Mouse (Mus musculus) kidney, postnatal 14 days (tissue): ENCODE measurements around the gene Kdr.
"Not testable (repeated sequence)": the region's sequence is repeated elsewhere in the genome, so short reads cannot be mapped to it uniquely, and the experiment has no call there.

ENCODE experiments used
- DNase-seq: peaks from one replicate; pipeline ENCODE4 v3.0.0; 2022; ENCODE audit warnings: mixed read lengths

Gene Kdr

GRCm38 (mm10) chr5:75959809-75960208 is 18.4 kb downstream of the Kdr start:
- DNase-seq: no peak

GRCm38 (mm10) chr5:75956526-75956925 is 21.7 kb downstream of the Kdr start:
- no peak for DNase-seq

GRCm38 (mm10) chr5:75955876-75956275 is 22.4 kb downstream of the Kdr start:
- DNase-seq: no peak

DNA sequence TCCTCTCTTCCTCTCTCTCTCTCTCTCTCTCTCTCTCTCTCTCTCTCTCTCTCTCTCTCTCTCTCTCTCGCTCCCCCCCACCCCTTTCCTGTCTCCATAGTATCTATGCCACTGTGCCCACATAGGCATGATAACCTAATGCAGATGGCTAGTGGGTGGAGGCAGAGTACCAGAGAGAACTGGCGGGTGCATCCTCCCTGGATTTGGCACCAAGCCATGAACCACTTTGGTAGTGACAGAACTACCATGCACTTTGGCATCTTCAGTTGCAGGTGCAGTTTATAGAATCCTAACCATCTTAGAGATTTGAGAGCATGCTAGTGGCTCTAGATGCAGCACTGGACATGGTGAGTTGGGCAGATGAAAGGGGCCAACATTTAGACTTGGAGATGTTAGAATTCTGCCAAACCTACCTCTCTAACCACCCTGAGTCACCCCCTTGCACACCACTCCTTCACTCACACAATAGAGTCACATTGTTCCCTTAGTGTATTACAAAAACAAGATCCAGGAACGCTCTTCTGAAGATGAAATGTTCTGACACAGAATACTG is 23.4 kb downstream of the Kdr start:
- no peak for DNase-seq

GRCm38 (mm10) chr5:75954218-75954617 is 24.0 kb downstream of the Kdr start:
- DNase-seq: no peak

GRCm38 (mm10) chr5:75952131-75952795 is 26.0 kb downstream of the Kdr start:
- DNase-seq: no peak

DNA sequence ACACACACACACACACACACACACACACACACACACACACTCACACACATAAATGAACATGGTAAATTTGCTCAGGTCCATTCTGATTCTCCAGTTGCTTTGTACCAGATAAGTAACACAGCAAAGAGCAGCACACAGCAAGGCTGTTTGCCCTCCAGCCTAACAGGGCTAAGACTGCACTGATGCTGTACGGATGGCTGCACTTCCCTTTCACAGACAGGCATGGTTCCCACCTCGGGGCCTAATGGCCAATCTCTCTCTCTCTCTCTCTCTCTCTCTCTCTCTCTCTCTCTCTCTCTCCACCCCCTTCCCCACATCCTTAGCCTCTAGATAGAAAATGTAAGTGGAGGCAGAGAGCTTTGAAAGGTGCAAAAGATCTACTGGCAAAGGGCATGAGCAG is 27.4 kb downstream of the Kdr start:
- DNase-seq: no peak

DNA sequence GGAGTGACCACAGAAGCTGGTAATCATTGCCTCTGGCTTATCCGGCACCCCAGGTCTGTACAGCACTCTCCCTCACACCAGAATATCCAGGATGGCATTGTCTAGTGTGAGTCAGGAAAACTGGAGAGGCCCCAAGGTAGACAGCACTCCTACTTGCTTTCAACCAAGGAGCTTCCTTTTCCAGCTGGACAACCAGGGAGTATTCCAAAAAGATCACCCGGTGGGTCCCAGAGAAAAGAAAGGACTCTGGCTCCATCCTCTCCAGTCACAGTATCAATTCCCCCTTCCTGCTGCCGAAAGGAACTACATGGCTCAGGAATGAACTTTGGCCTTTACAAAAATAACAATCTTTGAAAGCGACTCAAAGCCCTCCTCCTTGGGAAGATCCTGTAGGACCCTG is 32.9 kb downstream of the Kdr start:
- DNase-seq: no peak

- DNase-seq: no peak
These were observed 35.0 kb downstream of the Kdr start for GRCm38 (mm10) chr5:75943301-75943700.

GRCm38 (mm10) chr5:75941775-75942580 is 36.3 kb downstream of the Kdr start:
- no peak for DNase-seq

DNA sequence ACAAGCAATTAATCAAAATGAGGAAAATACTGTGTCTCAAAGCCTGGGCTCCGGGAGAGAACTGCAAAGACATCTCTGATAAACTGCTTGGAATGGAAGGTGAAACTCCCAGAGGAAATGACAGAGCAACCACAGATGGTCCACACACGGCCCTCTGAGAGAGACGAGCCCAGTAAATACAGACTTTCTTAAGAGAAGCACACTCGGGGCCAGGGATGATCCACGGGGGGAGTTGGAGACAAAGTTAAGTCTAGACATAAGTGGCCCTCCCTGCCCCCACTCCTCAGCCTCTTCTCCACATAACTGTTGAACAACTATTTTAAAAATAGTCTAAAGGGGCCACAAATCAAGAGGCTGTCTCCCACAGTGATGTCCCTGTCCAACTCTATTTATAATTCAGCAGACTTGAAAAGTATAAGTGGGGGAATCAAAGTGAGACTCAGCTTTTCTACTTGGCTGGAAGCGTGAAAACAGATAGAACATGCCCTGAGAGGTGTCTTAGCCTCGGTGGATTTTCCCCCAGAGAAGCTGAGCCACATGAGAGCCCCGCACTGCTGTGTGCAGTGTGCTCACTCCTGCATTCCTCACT is 39.0 kb downstream of the Kdr start:
- DNase-seq: peak; percentile 34

- DNase-seq: no peak
These were observed 40.2 kb downstream of the Kdr start for GRCm38 (mm10) chr5:75938012-75938411.

GRCm38 (mm10) chr5:75936223-75936622 is 42.0 kb downstream of the Kdr start:
- no peak for DNase-seq

GRCm38 (mm10) chr5:75935225-75935624 is 43.0 kb downstream of the Kdr start:
- no peak for DNase-seq

GRCm38 (mm10) chr5:75934201-75934600 is 44.1 kb downstream of the Kdr start:
- DNase-seq: no peak

DNA sequence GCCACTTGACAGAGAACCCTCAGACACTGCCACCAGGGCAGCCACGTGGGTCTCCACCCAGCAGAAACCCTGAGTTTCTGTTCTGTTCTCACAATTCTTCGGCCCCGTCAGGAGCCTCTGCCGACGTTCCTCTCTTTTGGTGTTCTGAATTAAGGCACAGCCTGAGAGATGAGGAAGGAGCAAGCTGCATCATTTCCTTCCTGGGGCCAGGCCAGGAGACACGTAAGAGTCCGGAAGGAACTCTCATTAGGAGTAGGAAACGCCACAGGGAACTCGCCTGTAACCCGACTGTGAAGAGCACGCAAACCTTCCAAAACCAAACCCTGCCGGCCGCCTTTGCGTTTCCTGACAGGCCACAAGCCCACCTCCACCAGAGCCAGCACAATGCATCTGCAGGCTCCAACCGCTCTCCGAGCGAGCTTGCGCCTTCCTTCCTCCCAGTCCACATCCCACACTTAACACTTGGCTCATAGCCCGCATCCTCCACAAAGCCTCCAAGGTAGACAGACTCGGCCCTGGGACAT is 44.7 kb downstream of the Kdr start:
- DNase-seq: peak; percentile 87

DNA sequence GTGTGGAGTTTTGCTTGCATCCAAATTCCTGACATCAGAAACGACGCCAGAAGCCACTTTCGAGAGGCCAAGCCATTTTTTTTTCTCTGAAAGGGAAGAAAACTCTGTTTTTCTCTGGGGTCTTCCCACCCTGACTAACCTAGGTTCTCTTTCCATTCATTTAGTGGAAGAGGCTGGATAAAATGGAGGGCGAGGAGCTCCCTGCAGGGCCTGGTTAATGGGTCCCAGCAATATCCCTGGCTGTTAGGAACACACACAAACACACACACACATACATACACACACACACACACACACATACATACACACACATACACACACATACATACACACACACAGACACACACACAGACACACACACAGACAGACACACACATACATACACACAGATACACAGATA is 46.8 kb downstream of the Kdr start:
- DNase-seq: not testable (repeated sequence)

DNA sequence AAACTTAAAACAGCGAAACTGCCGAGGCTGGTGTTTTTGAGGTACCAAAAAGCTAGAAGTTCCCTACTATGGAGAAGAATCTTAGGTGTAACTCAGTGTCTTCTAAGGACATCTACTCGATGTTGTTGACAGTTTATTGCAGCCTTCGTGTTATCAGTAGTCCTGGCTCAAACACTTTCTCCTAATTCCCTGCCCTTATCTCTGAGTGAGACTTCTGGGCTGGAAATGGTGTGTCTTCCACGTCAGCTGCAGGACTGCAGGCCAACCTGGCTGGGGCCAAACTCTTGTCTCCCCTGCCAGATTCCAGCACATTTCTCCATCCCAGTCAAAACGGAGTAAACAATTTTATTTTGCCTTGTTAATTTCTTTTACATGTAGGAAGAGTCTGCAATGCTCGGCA is 48.3 kb downstream of the Kdr start:
- DNase-seq: no peak

DNA sequence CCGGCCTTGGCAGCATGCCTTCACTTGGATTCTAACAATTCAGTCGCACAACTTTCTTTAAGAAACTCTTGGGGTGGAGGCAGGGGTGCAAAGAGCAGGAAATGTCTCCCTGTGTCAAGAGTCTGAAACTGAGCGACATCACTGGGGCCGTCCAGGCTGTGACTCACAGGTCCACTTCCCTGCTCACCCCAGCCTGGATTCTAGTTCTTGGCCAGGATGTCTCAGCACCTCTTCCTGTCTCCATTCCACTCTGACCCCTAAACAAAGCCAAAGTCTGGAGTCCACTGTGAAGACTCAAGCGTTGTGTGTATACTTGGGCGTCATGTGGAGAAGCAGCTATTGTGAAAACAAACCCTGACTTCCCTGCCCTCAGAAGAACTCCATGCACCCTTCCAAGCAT is 55.6 kb downstream of the Kdr start:
- peak; percentile 66 for DNase-seq

DNA sequence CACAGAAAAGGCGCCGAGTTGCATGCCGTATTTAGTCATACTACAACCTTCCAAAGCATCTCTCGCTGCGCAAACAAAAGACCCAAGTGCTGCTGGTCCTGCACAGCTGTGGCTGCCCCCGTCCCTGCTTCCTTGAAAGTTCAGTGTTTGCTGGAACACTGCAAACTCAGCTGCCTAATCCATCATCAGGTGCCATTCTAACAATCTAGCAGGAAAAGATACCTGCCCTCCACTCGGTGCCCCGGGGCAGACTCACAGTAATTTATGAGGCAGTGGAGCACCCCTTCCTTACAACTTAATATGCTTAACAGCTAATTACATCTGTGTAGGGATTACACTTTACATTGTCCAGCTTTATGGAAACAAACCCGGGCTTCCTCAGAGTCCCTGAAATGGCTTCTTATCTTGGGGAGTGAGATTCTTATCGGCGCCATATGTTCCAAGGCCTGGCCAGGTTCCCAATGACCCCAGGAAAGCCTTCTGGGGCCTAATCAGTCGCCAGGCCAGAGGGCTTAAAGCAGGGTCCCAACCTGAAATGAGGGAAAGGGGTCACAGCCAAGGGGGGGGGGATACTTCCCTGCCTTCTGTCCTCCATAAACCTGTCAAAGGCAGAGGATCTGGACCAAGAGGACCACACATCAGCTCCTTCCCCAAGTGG is 56.4 kb downstream of the Kdr start:
- peak; percentile 35 for DNase-seq

- DNase-seq: no peak
These were observed 58.7 kb downstream of the Kdr start for GRCm38 (mm10) chr5:75919601-75920000.

- DNase-seq: peak; percentile 36
These were observed 60.1 kb downstream of the Kdr start for GRCm38 (mm10) chr5:75918139-75918538.

- no peak for DNase-seq
These were observed 61.0 kb downstream of the Kdr start for GRCm38 (mm10) chr5:75917231-75917630.
